Mouse (Mus musculus) WW6 (cell line): ENCODE measurements around the gene Ccs.
"Not testable (repeated sequence)": the region's sequence is repeated elsewhere in the genome, so short reads cannot be mapped to it uniquely, and the experiment has no call there.

Experiments used
- DNase-seq: peaks from one replicate; pipeline ENCODE4 v3.0.0-alpha.2; 2013; ENCODE audit warnings: low read depth, low spot score

Gene Ccs

GRCm38 (mm10) chr19:4839149-4839548, at the start of gene Ccs, which contains the start of gene Ccdc87:
Ccs (minus strand) TSS chr19:4839332.
Ccdc87 (plus strand) TSS chr19:4839366.
- peak; percentile 88 for DNase-seq

- DNase-seq: no peak
These were observed 44.8 kb upstream of the Ccs start for GRCm38 (mm10) chr19:4883961-4884360.

- no peak for DNase-seq
These were observed 40.2 kb upstream of the Ccs start for GRCm38 (mm10) chr19:4879324-4879703.

GRCm38 (mm10) chr19:4878405-4879323, 39.5 kb upstream of the Ccs start, which contains the start of gene Zdhhc24:
Zdhhc24 (plus strand) TSS chr19:4878668.
- DNase-seq: peak; percentile 91

GRCm38 (mm10) chr19:4877785-4878184, 38.7 kb upstream of the Ccs start, which contains the start of gene Actn3:
Actn3 (minus strand) TSS chr19:4877909.
- DNase-seq: no peak

GRCm38 (mm10) chr19:4876755-4877154, 37.6 kb upstream of the Ccs start:
- no peak for DNase-seq

GRCm38 (mm10) chr19:4876241-4876640, 37.1 kb upstream of the Ccs start:
- DNase-seq: no peak

- DNase-seq: not testable (repeated sequence)
These were observed 35.5 kb upstream of the Ccs start for GRCm38 (mm10) chr19:4874613-4875012.

- no peak for DNase-seq
These were observed 26.0 kb upstream of the Ccs start for GRCm38 (mm10) chr19:4865147-4865546.

GRCm38 (mm10) chr19:4863048-4863447, 23.9 kb upstream of the Ccs start:
- no peak for DNase-seq

- DNase-seq: no peak
These were observed 19.9 kb upstream of the Ccs start for GRCm38 (mm10) chr19:4859081-4859480.

GRCm38 (mm10) chr19:4855951-4856350, 16.8 kb upstream of the Ccs start:
- no peak for DNase-seq

- no peak for DNase-seq
These were observed 16.3 kb upstream of the Ccs start for GRCm38 (mm10) chr19:4855470-4855820.

- no peak for DNase-seq
These were observed 15.7 kb upstream of the Ccs start, which contains the start of gene Ctsf for GRCm38 (mm10) chr19:4854552-4855469. Ctsf (plus strand) TSS chr19:4855130.

GRCm38 (mm10) chr19:4850281-4850680, 11.1 kb upstream of the Ccs start:
- no peak for DNase-seq

- no peak for DNase-seq
These were observed 10.7 kb upstream of the Ccs start for GRCm38 (mm10) chr19:4849800-4850199.

GRCm38 (mm10) chr19:4847490-4847889, 8.4 kb upstream of the Ccs start:
- no peak for DNase-seq

GRCm38 (mm10) chr19:4845846-4846245, 6.7 kb upstream of the Ccs start:
- DNase-seq: no peak

- no peak for DNase-seq
These were observed 3.5 kb upstream of the Ccs start for GRCm38 (mm10) chr19:4842611-4843010.

- DNase-seq: no peak
These were observed 1.7 kb upstream of the Ccs start for GRCm38 (mm10) chr19:4840848-4841247.

GRCm38 (mm10) chr19:4838526-4839140, 499 bp downstream of the Ccs start:
- DNase-seq: no peak

GRCm38 (mm10) chr19:4837049-4837448, 2.1 kb downstream of the Ccs start:
- no peak for DNase-seq
